Mouse (Mus musculus) adrenal gland, postnatal 25 days (tissue): ENCODE measurements at regions not wholly inside any gene's neighbourhood (a gene's known extent, or its start where the extent isn't known, plus 50 kb on each side); places are given as distances from the start of the nearest gene placed in this dataset.
A peak's percentile ranks its signal among the peaks of the same experiment; 100 is the strongest.

ENCODE experiments used
- DNase-seq: peaks from one replicate; pipeline ENCODE4 v3.0.0; 2021; ENCODE audit warnings: mixed read lengths

DNA sequence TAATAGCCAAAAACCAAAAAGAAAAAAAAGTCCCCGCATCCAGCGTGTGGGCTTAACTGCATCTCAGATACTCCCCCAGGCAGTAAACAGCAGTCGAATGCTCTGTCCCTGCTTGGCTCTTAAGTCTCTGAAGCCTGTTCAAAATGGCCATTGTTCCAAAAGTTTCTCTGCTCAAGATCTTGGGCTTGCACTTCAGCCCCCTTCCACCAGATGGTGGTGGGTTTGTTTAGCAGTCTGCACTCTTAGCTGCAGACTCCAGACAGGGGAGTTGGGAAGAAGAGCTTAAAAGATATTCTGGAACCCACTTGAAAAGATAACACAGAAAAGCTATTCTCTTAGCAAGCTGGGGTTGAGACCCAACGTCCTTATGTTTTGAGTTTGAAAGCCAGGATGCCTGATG lies 496.4 kb downstream of the Nedd1 start:
- DNase-seq = no peak

DNA sequence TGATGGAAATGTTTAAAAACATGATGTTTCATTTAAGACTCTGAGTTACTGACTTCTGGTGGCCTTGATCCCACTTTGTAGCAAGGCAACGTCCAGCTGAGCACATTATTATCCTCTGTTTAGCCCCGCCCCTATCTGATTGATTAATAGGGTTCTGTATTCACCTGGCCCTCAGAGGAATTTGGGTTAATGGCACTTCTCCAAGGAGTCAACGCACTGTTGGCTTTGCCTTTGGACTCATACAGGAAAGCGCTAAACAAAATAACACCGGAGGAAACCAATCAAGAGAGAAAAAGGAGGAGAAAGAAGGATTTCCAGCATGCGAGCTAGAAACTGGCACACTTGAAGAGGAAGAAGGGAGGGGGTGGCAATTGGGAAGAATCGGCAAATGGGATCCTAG lies 497.1 kb downstream of the Nedd1 start:
- DNase-seq = no peak

DNA sequence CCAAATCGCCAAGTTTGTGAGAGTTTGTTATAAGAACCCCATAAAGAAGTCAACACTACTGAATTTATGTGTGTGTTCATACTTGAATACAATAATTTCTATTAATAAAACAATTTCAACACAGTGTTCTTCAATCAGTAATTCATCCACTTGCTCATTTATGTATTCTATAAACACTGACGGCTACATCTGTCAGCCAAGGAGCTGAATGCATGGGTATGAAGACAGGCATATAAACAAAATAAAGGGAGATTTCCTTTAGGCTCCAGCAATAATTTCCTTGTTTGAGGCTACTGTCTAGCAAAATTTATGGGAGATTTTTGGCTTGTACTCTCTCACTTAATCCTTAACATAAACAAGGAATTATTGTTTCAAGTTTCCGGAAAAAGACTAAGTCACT lies 502.9 kb downstream of the Nedd1 start:
- DNase-seq = no peak

DNA sequence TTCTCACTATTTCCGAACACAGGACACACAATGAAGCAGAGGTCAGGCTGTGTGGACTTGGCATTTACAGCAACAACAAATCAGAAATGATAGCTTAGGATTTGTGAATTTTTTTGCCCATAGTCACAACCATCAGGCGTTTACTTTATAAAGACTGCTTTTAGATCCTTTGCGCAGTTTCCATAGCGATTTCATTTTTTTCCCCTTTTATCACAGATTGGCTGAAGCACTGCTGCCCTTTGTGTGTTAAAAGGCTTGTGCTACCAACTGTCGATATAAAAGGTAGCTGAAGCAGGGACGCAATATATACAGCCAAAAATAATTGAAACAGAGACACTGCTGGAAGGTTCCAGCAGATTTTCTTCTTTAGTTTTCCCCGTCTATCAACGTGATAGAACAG lies 551.4 kb downstream of the Nedd1 start:
- no peak for DNase-seq

- no peak for DNase-seq
These were observed 556.2 kb downstream of the Nedd1 start for GRCm38 (mm10) chr10:92166057-92166456.

- no peak for DNase-seq
These were observed 557.2 kb downstream of the Nedd1 start for GRCm38 (mm10) chr10:92164991-92165390.

GRCm38 (mm10) chr10:92164648-92164960 lies 557.6 kb downstream of the Nedd1 start:
- DNase-seq = no peak

- no peak for DNase-seq
These were observed 558.2 kb downstream of the Nedd1 start for GRCm38 (mm10) chr10:92163851-92164647.

- no peak for DNase-seq
These were observed 559.1 kb downstream of the Nedd1 start for GRCm38 (mm10) chr10:92163071-92163504.

DNA sequence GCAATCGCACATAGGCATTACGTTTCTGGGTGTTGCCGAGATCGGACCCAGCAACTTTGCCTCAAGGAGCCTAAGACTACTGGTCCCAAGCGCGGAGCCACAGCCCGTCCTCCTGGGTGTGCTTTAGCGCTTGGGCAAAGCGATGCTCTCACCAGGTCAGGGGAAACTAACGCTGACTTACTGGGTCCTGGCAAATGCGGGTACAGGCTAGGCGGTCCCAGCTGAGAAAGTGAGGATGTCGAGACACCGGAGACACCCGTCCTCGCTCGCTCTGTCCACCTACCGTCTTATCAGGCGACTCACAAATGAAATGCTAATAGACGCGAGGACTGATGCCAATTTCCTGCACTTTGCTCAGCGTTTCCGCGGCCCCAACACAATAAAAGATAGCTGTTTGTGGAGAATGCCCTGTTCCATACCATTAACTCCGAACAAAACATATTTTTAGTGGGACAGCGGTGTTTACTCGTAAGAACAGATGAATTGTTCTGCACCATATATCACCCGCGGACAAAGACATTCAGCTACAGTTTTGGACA lies 559.7 kb downstream of the Nedd1 start:
- peak; percentile 3 for DNase-seq

DNA sequence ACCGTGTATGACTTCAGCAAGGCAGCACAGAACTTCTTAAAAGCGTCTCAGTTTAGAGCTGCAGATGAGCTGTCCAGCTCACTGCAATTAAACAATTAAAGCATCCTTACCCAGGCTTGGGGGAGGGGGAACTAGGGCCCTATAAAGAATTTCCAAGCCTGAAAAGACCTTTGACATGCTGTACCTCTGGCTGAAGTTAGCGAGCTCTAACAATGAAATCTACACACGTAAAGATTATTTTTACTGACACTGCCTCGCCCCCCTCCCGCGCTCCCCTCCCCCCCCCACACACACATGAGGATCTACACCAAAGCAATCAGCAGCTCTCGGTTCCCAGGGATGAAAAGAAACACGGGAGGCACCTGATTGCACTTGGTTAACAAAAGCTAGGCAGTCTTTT lies 560.7 kb downstream of the Nedd1 start:
- no peak for DNase-seq

DNA sequence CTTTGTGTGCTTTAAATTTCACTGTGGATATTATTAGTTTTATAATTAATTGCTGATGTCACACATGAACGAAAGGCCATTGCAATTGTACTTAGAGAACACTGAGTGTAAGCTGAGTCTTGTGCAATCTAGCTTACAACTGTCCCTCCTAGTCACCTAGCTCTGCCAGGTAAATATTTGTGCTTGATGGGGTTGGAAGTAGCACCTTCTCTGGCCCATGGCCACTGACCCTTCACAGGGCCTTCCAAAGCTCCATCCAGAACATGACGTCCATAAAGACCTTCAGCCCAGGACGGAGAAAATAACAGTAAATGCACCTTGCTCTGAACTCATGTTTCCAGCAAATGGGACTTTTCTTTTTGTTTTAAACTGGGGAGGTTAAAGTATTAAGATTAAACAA lies 576.0 kb downstream of the Nedd1 start:
- DNase-seq = no peak

GRCm38 (mm10) chr10:92135521-92135920 lies 586.7 kb downstream of the Nedd1 start:
- DNase-seq = no peak

DNA sequence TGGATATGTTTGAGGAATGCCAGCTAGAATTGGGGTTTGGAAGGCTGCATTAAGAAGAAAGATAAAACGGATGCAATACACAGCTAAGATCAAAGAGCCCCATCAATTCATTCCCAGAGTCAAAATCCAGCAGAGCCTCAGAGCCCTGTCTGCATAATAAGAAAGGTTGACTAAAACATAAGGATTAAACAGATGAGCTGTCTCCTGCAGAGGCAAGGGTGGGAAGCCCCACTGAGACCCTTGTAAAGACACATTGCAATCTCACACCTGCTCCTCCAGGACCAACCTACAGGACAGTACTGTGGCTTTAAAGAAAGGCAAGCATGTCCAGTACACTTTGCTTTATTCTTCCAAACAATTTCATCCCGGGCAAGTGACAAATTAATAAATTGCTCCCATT lies 609.4 kb downstream of the Nedd1 start:
- DNase-seq = no peak

GRCm38 (mm10) chr10:92106331-92106730 lies 615.9 kb downstream of the Nedd1 start:
- DNase-seq = no peak

DNA sequence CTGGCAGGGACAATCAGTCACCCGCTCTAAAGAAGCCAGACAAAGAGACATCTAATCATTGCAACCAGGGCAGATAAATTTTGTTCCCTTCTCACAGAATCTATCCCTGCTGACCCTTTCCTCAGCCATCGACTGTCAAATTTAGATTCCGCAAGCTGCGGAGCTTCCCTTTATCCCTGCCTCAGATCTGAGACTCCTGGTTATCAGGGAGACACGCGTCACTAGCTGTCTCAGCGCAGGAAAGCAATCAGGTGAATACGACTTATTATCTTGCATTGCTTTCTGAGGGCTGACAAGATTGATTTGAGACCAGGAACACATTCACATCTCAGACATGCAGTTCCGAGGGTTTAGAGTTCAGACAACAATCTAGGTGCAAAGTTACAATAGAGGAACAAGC lies 618.3 kb downstream of the Nedd1 start:
- DNase-seq = no peak

GRCm38 (mm10) chr10:92102755-92103154 lies 619.5 kb downstream of the Nedd1 start:
- DNase-seq = no peak

DNA sequence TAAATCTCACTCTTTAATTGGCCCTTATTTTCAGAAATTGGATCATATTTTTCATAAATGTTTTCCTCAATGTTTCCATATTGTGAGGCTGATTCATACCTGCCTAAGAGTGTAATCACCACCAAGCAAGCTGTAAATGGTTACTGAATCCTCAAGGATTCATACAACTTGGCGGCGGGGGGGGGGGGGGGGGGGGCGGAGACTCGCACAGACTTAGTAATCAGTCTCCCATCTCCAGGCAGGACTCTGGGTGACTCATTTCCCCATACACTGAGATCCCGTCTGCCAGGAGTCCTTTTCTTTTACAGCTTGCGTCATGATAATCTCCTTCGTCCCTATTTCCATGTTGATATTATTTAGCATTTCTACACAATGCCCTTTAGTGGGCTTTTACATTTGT lies 624.7 kb downstream of the Nedd1 start:
- DNase-seq = no peak

- no peak for DNase-seq
These were observed 625.1 kb downstream of the Nedd1 start for GRCm38 (mm10) chr10:92097081-92097480.

DNA sequence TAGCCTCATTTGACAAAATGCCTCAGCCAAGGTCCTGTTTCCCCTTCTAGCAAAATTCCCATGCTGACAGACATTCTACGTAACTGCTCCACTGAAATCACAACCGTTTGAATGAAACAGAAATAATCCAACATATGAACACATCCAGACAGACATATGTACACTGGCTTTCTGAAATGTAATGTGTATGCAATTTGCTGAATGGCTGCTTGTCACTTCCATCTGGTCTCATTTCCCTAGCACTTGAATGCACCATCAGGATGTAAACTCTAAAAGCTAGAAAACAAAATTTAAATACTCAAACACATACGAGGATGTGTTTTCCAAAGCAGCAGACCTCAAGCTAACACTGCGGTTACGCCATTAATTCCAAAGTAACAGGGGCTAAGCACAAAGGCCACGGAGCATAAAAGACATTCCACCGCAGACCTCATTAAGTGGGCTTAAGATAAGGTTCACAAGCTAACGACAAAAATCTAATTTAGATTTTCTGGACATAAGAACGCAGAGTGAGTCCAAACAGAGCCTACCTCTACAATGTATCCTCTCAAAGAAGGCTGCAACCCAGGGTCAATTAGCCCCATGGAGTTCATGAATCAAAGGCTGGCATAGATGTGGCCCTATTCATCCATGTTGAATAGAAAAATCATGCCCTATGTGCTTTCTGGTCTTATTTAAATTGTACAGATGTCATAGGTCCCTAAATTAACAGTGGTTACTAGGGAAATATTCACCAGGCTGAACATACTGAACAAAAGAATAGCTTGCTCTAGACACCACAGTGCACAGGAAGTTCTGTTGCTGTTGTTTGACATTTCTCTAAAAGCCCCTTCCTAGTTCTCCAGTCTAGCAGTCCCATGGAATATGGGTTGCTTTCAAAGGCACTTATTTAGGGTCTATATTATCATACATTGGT lies 630.5 kb downstream of the Nedd1 start:
- no peak for DNase-seq

- no peak for DNase-seq
These were observed 640.1 kb downstream of the Nedd1 start for GRCm38 (mm10) chr10:92082111-92082510.

GRCm38 (mm10) chr10:92081199-92081598 lies 641.0 kb downstream of the Nedd1 start:
- no peak for DNase-seq

DNA sequence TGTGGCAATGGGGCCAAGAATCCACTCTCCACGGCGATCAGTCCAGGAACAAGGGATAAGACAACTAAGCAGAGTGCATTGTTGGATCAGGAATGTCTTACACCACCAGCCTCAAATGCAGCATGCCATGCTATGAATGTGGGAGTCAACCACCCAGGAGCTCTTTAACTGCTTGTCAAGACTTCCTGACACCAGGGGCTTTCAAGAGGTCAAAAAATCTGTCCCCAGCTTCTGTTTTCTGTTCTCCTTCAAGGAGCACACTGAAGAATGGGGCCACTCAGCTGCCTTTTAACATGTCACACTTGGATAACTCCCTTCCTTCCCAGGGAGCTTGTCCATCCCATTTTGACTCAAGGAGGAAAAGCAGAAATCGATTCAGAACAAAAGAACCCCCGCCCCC lies 642.8 kb downstream of the Nedd1 start:
- DNase-seq = no peak
